Mouse (Mus musculus) activated CD4-positive, CD25-positive, alpha-beta regulatory T cell, adult 9 weeks (primary cell): ENCODE measurements around the gene Trim56. TPM values are rescaled to one million over a fixed set of nuclear protein-coding genes. Genes with fewer than 3 reads are reported as not detected.

Experiments used
- polyA plus RNA-seq: library from polyadenylated mRNA; unstranded; fragments of 100-300 nt; shearing (Covaris generic); gene quantifications from one replicate; pipeline ENCODE4 v1.2.1, GENCODE M21; 2017

The Trim56 gene
- polyA plus RNA-seq = 23.0 TPM

DNA sequence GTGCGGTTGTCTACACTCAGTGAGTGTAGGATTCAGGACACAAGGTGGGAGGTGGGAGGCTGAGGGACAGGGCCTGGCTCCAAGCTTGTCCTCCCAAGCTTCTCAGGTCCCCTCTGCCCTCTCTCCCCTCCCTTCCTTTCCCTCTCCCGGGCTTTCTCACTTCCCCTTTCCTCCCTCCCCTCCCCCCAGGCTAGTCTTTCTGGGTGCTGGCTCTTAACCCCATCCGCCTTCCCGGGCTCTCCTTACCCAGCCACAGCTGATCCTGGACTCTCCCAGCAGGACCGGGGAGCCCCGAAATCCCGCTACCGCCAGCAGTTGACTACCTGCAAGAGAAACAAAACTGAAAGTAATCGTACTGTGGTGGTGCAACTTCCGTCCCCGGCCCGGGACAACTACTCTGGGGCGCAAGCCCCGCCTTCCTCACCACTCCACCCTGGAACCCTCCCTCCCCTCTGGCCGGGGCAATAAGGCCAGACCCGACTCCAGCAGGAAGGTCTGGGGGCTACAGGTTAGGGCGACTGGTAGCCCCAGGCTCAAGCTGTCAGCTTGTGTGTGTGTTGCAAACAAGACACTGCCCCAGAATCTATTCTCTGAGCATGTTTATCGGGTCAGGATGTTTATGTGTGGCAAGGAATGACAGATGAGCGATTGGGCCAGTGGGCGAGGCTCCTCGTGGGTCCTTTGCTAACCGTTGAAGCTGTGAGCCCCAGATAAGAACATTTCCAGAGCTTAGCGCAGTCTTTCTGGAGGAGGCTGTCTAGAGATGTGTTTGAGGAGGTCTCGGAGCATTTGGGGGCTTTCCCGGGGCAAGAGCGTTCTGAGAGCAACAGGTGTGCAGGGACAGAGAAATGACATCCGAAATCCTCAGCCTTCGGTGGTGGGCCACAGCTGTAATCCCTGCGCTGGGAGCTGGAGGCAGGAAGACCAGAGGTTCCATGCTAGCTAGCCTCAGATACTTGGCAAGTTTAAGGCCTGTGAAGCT, at the start of gene Trim56:
Trim56 (minus strand) TSS at position 344 of the 982 bp plus-strand sequence.

DNA sequence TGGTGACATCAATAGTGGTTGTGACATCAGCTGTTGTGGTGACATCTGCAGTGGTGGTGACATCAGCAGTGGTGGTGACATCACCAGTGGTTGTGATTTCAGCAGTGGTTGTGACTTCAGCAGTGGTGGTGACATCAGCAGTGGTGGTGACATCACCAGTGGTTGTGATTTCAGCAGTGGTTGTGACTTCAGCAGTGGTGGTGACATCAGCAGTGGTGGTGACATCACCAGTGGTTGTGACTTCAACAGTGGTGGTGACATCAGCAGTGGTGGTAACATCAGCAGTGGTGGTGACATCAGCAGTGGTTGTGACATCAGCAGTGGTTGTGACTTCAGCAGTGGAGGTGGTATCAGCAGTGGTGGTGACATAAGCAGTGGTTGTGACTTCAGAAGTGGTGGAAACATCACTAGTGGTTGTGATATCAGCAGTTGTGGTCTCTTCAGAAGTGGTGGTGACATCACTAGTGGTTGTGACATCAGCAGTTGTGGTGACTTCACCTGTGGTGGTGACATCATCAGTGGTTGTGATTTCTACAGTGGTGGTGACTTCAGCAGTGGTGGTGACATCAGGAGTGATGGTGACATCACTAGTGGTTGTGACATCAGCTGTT, 33.4 kb upstream of the Trim56 start, which contains the start of gene Muc3:
Muc3 (minus strand) TSS at position 51 of the 611 bp plus-strand sequence.

DNA sequence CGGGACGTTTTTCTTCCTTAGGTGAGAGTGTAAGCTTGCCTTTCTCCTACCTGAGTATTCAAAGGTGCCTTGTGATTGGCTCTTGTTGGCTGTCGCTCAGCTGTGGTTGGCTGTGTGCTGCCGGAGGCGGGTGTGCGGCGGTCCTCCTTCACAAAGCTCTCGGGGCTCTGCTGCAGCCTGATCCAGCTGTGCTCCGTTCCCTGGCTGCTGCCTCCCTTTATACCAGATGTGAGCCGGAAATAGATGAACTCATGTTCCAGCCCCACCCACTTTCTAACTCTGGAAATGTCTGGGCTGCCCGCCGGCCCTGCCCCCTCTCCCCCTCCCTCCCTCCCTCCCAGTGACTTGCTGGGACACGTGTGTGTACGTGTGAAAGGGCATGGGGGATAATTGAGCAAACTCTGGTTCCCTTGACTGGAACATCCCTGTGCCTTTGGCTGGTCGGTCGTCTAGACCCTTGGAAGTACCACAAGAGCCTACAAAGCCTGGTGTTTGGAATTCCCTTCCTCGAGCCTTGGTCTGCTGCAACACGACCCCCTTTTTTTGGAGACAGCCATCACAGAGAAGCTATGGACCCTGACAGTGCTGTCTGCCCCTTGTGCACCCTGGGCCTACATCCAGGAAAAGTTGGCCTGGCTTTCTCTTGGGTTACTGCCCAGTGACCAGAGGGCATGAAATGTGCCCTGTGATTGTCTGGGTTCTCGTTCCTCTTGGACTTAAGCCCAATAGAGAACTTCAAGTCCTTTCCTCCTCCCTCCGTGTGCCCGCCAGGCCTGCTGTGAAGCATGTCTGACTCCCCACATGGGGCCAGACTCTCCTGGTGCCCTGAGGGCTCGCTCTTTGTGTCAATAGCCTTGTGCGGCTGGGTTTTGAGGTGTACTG, 43.7 kb downstream of the Trim56 start, which contains the start of gene Serpine1:
Serpine1 (minus strand) TSS at position 190 of the 882 bp plus-strand sequence.

Other genes with a start within 250 kb of the Trim56 start
- gene Col26a1, start 233.0 kb downstream of the Trim56 start, polyA plus RNA-seq = not detected
- gene Ift22, start 208.1 kb downstream of the Trim56 start, polyA plus RNA-seq = 10.3 TPM
- gene Fis1, start 162.9 kb downstream of the Trim56 start, polyA plus RNA-seq = 320 TPM
- not detected for gene Cldn15, start 149.6 kb downstream of the Trim56 start, polyA plus RNA-seq
- 13.6 TPM for gene Plod3, start 129.2 kb downstream of the Trim56 start, polyA plus RNA-seq
- 68.7 TPM for gene Znhit1, start 128.2 kb downstream of the Trim56 start, polyA plus RNA-seq
- not detected for gene Vgf, start 89.8 kb downstream of the Trim56 start, polyA plus RNA-seq
- gene Ap1s1, start 70.1 kb downstream of the Trim56 start, polyA plus RNA-seq = 100 TPM
- not detected for gene Serpine1, start 43.9 kb downstream of the Trim56 start, polyA plus RNA-seq
- not detected for gene Muc3, start 33.1 kb upstream of the Trim56 start, polyA plus RNA-seq
- gene Muc3a, start 96.2 kb upstream of the Trim56 start, polyA plus RNA-seq = 1.8 TPM
- gene Ache, start 171.3 kb upstream of the Trim56 start, polyA plus RNA-seq = 0.33 TPM
- gene Ufsp1, start 178.4 kb upstream of the Trim56 start, polyA plus RNA-seq = 2.5 TPM
- 112 TPM for gene Srrt, start 191.5 kb upstream of the Trim56 start, polyA plus RNA-seq
- 7.7 TPM for gene Trip6, start 198.2 kb upstream of the Trim56 start, polyA plus RNA-seq
- gene Slc12a9, start 217.4 kb upstream of the Trim56 start, polyA plus RNA-seq = 28.4 TPM
- gene Ephb4, start 233.9 kb upstream of the Trim56 start, polyA plus RNA-seq = not detected